Mouse (Mus musculus) retina, adult 2 months (tissue): ENCODE measurements around the gene Vax1.

Experiments
- DNase-seq: peaks from one replicate; pipeline ENCODE4 v3.0.0-alpha.2; 2012; ENCODE audit warnings: low read depth, low spot score

The Vax1 gene

DNA sequence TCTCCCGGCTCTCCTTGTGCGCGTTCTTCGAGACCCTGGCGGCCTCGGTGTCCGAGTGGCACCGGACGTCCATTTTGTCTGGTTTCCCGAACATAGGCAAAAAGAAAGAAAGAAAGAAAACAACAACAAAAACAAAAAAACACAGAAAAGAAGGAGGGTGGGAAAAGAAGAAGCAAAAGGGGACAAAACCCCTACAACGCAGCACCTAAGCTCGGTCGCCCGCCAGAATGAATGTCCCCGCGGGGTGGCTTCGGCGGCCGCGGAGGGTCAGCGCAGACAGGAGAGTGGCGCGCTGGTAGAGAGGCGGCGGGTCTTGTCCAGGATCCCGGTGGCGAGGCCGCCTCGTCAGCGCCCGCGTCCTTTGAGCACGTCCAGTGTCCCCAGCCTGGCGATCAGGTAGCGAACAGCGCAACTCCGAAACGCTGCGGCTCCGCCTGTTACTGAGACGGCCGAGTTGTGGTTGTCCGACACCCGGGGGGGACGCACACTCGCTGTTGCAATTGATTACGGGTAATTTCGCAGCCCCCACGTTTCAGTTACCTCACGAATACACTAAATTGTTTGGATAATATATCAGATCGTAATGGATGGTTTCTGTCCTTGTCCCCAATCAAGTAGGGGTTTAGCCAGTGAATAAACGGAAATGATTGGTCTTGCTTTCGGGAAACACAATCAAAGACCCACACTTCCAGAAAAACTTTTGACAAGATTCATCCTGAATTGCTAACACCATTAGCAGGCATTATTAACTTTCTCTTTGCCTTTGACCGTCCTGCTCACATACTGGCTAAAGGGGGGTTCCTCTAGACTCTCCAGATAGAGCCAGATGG lies at the start of gene Vax1:
Gene Vax1, minus strand, starts transcription at position 121 of the 830 bp plus-strand sequence.
- no peak for DNase-seq

- DNase-seq = no peak
Observed at GRCm38 (mm10) chr19:59218991-59219390, 49.1 kb upstream of the Vax1 start, which contains the start of gene Kcnk18. TSS of gene Kcnk18 (plus strand) at chr19:59219214.

GRCm38 (mm10) chr19:59216891-59217290 lies 47.0 kb upstream of the Vax1 start:
- DNase-seq = no peak

GRCm38 (mm10) chr19:59208986-59209385 lies 39.1 kb upstream of the Vax1 start:
- no peak for DNase-seq

GRCm38 (mm10) chr19:59208475-59208874 lies 38.6 kb upstream of the Vax1 start:
- peak; percentile 47 for DNase-seq

GRCm38 (mm10) chr19:59198161-59198560 lies 28.3 kb upstream of the Vax1 start:
- no peak for DNase-seq

GRCm38 (mm10) chr19:59196111-59196666 lies 26.3 kb upstream of the Vax1 start:
- no peak for DNase-seq

DNA sequence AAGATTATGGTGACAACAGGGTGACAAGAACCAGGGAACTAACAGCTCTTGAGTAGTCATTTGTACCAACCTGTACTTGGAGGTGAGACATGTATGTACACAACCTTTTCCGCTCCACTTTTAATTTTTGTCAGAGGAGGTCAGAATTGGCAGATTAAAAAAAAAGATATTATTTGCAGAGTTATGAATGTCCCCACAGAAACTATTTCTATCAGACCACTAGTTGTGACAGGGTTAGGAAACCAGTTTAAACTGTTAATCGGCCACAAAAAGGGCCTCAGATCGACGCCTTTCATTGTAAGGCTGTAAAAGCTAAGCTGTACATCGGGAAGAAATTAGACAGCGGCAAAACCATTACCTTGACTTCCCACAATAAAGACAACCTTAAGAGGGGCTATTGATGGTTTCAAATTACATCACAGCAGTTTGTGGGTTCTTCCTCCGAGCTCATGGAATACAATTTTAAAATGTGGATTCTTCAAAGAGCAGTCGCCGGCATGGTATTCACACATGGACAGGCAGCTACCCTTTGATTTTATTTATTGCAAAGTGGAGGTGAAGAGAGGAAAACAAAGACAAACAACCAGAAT lies 25.4 kb upstream of the Vax1 start:
- DNase-seq = no peak

GRCm38 (mm10) chr19:59193986-59194820 lies 24.3 kb upstream of the Vax1 start:
- DNase-seq = no peak

GRCm38 (mm10) chr19:59193456-59193855 lies 23.6 kb upstream of the Vax1 start:
- DNase-seq = no peak

GRCm38 (mm10) chr19:59192491-59192890 lies 22.6 kb upstream of the Vax1 start:
- no peak for DNase-seq

DNA sequence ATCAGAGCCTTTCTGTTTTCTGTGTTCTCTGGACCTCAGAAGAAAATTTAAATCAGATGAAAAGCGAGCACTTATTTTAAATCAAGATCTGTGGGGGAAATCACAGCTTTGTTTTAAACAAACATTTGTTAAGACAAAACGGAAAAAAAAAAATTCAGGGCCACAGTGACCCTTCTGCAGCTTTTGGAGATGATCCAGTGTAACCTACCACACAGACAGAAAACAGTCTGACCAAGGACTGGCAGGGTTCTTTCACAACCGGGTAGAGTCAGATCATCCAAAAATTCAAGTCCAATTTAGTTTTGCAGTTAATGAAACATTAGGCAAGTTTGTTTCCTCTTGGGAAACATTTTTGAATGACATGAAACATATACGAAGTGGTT lies 21.3 kb upstream of the Vax1 start:
- no peak for DNase-seq

DNA sequence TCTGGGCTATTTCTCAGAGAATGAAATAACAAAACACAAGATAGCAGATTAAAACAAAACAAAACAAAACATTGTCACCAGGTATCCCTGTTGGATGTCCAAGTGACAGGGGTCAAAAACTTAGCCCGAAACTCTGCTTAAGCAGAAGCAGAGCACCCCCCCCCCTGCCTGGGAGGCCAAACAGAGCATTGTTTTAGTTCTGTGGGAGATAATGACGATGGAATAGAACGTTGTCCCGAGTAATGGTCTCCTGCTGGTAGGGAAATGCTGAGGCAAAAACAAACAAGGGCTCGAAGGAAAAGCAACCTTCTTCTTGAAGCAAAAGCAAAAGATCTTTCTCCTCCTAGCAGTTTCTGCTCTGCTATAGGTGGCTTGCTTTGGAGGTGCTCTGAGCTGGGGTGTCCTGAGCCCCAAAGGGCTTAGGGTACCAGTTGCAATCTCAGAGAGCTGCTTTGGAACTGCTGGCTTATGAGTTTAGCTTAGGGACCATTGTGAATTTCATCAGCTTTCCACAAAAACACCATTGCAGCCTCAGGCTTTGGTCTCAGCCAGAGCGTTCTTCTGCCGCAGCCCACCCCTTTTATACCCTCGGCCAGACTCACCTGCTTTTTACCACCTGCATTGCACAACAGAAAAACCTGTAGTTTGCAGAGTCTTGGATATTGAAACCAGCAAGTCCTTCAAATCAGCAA lies 20.7 kb upstream of the Vax1 start:
- DNase-seq = no peak

DNA sequence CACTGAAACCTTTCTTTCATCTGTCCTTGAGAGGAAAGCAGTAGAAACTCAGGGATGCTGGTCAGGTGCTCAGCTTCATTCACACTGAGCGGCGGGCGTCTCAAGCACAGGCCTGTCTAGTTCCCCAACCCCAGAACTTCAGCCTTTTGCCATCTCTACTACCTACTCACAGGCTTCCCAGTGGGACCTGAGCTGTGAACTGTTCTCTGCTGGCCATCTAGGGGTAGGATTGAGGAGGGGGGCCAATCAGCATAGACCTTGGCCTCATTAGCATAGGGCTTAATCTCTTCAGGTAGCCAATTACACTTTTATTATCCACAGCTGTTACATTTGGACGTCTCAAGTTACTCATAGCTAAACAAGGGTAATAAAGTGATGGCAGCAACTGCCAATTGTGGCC lies 19.1 kb upstream of the Vax1 start:
- DNase-seq = no peak

- DNase-seq = no peak
Observed at GRCm38 (mm10) chr19:59184000-59184399, 14.1 kb upstream of the Vax1 start.

GRCm38 (mm10) chr19:59173341-59174015 lies 3.6 kb upstream of the Vax1 start:
- no peak for DNase-seq

DNA sequence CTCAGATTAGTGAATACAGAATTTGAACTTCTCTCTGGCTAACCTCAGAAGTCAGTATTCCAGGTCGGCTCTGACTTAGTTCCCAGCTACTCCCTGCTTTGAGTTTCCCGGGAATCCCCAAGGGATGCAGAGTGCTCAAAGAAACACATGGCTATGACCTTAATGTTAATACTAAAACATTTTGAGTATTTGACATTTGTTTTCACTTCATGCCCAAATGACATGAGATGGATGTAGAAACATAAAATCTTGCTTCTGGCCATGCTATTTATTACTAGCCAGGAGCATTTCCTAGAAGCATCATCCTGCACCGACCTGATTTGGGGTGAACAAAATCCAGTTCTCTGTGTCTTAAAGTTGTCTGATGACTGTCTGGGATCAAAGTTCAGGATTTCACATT lies 2.9 kb upstream of the Vax1 start:
- no peak for DNase-seq

DNA sequence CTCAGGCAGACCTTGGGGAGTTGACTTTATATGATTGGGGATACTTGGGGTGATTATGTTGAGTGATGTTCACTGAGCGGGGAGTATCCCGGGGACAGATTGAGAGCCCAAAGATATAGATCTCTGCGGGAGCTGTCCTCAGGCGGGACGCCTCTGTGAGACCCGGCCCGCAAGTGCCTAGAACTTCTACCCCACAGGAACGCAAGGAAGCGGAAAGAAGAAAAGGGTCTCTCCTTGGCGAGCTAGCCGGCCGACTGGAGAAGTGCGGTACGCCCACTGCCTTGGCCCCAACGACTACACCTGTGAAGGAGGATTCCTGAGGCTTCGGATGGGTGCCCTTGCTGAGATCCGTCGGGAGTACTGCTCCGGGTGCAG lies 2.0 kb upstream of the Vax1 start:
- no peak for DNase-seq

GRCm38 (mm10) chr19:59171151-59171870 lies 1.5 kb upstream of the Vax1 start:
- DNase-seq = no peak

GRCm38 (mm10) chr19:59170766-59171095 lies 875 bp upstream of the Vax1 start:
- no peak for DNase-seq
